ENCODE assay signal across 8 mouse cellular contexts in genomic region chr2:167502554-167503252, GRCm38 (mm10). TPM values are rescaled to one million over a fixed set of nuclear protein-coding genes. Genes with fewer than 3 reads are reported as not detected.
DNase-seq lines count a peak whose midpoint lies in the region; ATAC-seq and TF ChIP-seq lines count a peak whose summit lies in the region.

No protein-coding gene starts in this region.

- peak overlapping the region; percentile 81 for H3K4me2 ChIP-seq in intestine, postnatal 0 days (replicated peaks; ENCODE audit: low read depth)
- peak overlapping the region; percentile 89 for H3K4me2 ChIP-seq in myocyte (ENCODE audit: low read depth)

- H3K27me3 ChIP-seq in thymus, adult 2 months (ENCODE audit: control insufficient read depth, insufficient read depth, low read length): no peaks in the 10 kb centered on the region
- no peaks in the 10 kb centered on the region for H3K27me3 ChIP-seq in intestine, postnatal 0 days (replicated peaks; ENCODE audit: control insufficient read depth, insufficient read depth, low read length)
- H3K27me3 ChIP-seq in myocyte (ENCODE audit: control insufficient read depth, insufficient read depth, insufficient read length): no peaks in the 10 kb centered on the region

- WGBS in thymus, adult 2 months: 36% methylated on average over 13 of the region's 13 CpGs
- WGBS in intestine, postnatal 0 days: 29% methylated on average over 13 of the region's 13 CpGs

- DNase-seq in cerebellum, adult 11 months: peak; percentile 23
- DNase-seq in cerebellum, adult 9-10 months: no peak
- DNase-seq in thymus, adult 2 months: no peak
- DNase-seq in thymus, postnatal 0 days (ENCODE audit: low spot score): no peak
- DNase-seq in urinary bladder, postnatal 25 days (ENCODE audit: low spot score): no peak
- DNase-seq in right cerebral cortex, postnatal 36 days (ENCODE audit: low spot score in 2 of 2): no peak

- no peaks in the 10 kb centered on the region for H3K9me3 ChIP-seq in intestine, postnatal 0 days (ENCODE audit: control insufficient read depth)

- peak overlapping the region; percentile 36 for H3ac ChIP-seq in myocyte (ENCODE audit: control insufficient read depth, insufficient read length)

- H3K36me3 ChIP-seq in thymus, adult 2 months (ENCODE audit: control insufficient read depth, insufficient read depth, low read length): peaks cover 3% of the 10 kb centered on the region; the same call in 1 of the 2 replicates
- peaks cover 9% of the 10 kb centered on the region for H3K36me3 ChIP-seq in intestine, postnatal 0 days (ENCODE audit: control insufficient read depth, insufficient read depth)
- H3K36me3 ChIP-seq in myocyte (ENCODE audit: control insufficient read depth, insufficient read depth): no peaks in the 10 kb centered on the region

- TF ChIP-seq POLR2A in thymus, adult 2 months (IDR thresholded peaks at IDR 0.05; ENCODE audit: control insufficient read depth, extremely low read depth, insufficient read depth, low read length, poor library complexity): no peak
- no peak for TF ChIP-seq POLR2A in myocyte (IDR thresholded peaks at IDR 0.05; ENCODE audit: insufficient read length, low read depth)

- peak overlapping the region; percentile 58 for H3K27ac ChIP-seq in thymus, adult 2 months (ENCODE audit: control insufficient read depth, insufficient read depth, low read length)
- H3K27ac ChIP-seq in intestine, postnatal 0 days (ENCODE audit: low read depth, low read length): peak overlapping the region; percentile 98

- ATAC-seq in intestine, postnatal 0 days: peak; percentile 68

- H3K4me1 ChIP-seq in thymus, adult 2 months (replicated peaks; ENCODE audit: control insufficient read depth, insufficient read depth, low read length): peaks cover 25% of the 10 kb centered on the region
- H3K4me1 ChIP-seq in intestine, postnatal 0 days (replicated peaks; ENCODE audit: control insufficient read depth, insufficient read depth, low read length): 0 out of 2 replicates have a peak, but pooled peaks cover 3% of the 10 kb centered on the region

- no peak for TF ChIP-seq CTCF in thymus, adult 2 months (IDR thresholded peaks at IDR 0.05; ENCODE audit: borderline replicate concordance, control insufficient read depth, extremely low read depth, insufficient read depth, low read length, poor library complexity)
- no peak; the same call in 1 of the 2 replicates for TF ChIP-seq CTCF in intestine, postnatal 0 days (IDR thresholded peaks at IDR 0.05; ENCODE audit: low read depth)

- peaks cover 40% of the 10 kb centered on the region for H3K79me2 ChIP-seq in myocyte (ENCODE audit: control insufficient read depth, insufficient read depth)

- H3K4me3 ChIP-seq in thymus, adult 2 months (ENCODE audit: control insufficient read depth, insufficient read depth, low read length): peak overlapping the region; percentile 84
- peak overlapping the region; percentile 90 for H3K4me3 ChIP-seq in intestine, postnatal 0 days (ENCODE audit: low read depth, low read length)
- H3K4me3 ChIP-seq in myocyte: peak overlapping the region; percentile 48

- peak overlapping the region; percentile 93 for H3K9ac ChIP-seq in intestine, postnatal 0 days (ENCODE audit: low read depth, low read length)

TF ChIP-seq in myocyte, 11 proteins besides CTCF, POLR2A, EP300 and RAD21:
- TF ChIP-seq SRF (IDR thresholded peaks at IDR 0.05; ENCODE audit: control insufficient read depth, insufficient read length, low read depth) (no peak), TCF3 (IDR thresholded peaks at IDR 0.05; ENCODE audit: insufficient read length, low read depth) (no peak), REST (IDR thresholded peaks at IDR 0.05; ENCODE audit: insufficient read depth, insufficient read length) (no peak), TCF12 (IDR thresholded peaks at IDR 0.05; ENCODE audit: insufficient read depth, poor library complexity, severe bottlenecking) (no peak), MYOD1 (IDR thresholded peaks at IDR 0.05; ENCODE audit: control insufficient read depth in 1 of 3, insufficient read length in 2 of 3, low read depth in 2 of 3) (no peak), POLR2AphosphoS2 (IDR thresholded peaks at IDR 0.05; ENCODE audit: insufficient read length, low read depth) (no peak), MAX (IDR thresholded peaks at IDR 0.05; ENCODE audit: low read depth) (no peak), E2F4 (IDR thresholded peaks at IDR 0.05; ENCODE audit: insufficient read depth) (no peak), CEBPB (IDR thresholded peaks at IDR 0.05; ENCODE audit: insufficient read depth, poor library complexity, severe bottlenecking) (no peak)

RNA-seq across cellular contexts. Expression of gene Spata2, which starts 10.0 kb away (rescaled TPM):
- polyA plus RNA-seq in thymus, adult 2 months (2012; rRNA removed): 60.6 and 65.2 TPM in 2 replicates
- polyA plus RNA-seq in thymus, postnatal 0 days (2015; fragmentation: Nextera tagmentation; extraction: Ambion mirVana): 17.8 and 19.4 TPM in 2 replicates
- polyA plus RNA-seq in intestine, postnatal 0 days (2015; fragmentation: Nextera tagmentation; extraction: Ambion mirVana): 11.5 and 13.5 TPM in 2 replicates
- 30.5 TPM for polyA plus RNA-seq in myocyte (2012; fragmentation: generic; extraction: Trizol)

RNA-seq across cellular contexts. Expression of gene Rnf114, which starts 10.3 kb away (rescaled TPM):
- 189 and 234 TPM in 2 replicates for polyA plus RNA-seq in thymus, adult 2 months (2012; rRNA removed)
- polyA plus RNA-seq in thymus, postnatal 0 days (2015; fragmentation: Nextera tagmentation; extraction: Ambion mirVana): 138 and 145 TPM in 2 replicates
- polyA plus RNA-seq in intestine, postnatal 0 days (2015; fragmentation: Nextera tagmentation; extraction: Ambion mirVana): 62.2 and 64.8 TPM in 2 replicates
- polyA plus RNA-seq in myocyte (2012; fragmentation: generic; extraction: Trizol): 40.9 TPM

RNA-seq across cellular contexts. Expression of gene Snai1, which starts 35.3 kb away (rescaled TPM):
- polyA plus RNA-seq in thymus, adult 2 months (2012; rRNA removed): 10.6 and 10.7 TPM in 2 replicates
- polyA plus RNA-seq in thymus, postnatal 0 days (2015; fragmentation: Nextera tagmentation; extraction: Ambion mirVana): 2.6 and 3.6 TPM in 2 replicates
- 5.4 and 8.0 TPM in 2 replicates for polyA plus RNA-seq in intestine, postnatal 0 days (2015; fragmentation: Nextera tagmentation; extraction: Ambion mirVana)
- polyA plus RNA-seq in myocyte (2012; fragmentation: generic; extraction: Trizol): 48.5 TPM
